Mouse (Mus musculus): ENCODE data around the gene Mrpl52.
A peak's percentile ranks its signal among the peaks of the same experiment; 100 is the strongest.

Mrpl52 gene

DNA sequence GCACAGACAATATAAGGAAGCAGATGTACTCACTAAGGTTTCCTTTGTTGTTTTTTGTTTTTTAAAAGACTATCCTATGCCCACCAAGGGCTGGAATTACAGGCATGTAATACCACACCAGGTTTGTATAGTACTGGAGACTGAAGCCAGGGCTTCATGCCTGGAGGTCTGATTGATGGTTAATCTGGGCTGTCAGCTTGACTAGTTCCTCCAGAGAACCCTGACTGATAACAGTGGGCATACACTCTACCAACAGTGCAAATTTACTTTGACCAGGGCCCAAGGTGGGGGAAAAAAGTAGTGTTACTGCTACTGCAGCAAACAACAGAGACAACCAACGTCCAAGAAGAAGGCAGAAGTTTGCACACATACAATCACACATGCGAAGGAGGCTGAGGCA, 44.8 kb downstream of the Mrpl52 start:
- DNase-seq (ENCODE audit: low spot score): no peak

DNA sequence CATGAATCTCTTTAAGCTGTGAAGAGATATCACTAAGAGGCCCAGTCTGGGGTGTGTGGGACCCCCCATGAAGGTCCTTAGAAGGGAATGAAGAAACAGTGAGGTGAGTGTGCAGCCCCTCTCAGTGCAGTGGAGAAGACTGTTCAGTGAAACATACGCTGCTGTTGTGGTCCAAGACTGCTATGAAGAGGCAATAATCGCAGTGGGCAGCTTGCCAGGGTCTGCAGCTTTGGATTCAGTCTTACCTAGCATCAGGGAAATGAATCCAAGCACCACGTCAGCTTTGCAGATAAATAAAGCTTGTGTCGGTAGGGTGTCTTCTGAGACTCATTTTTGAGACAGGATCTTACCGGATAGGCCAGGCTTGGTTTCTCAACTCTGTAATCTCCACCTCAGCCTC, 46.0 kb downstream of the Mrpl52 start:
- no peak for DNase-seq (ENCODE audit: low spot score)

DNA sequence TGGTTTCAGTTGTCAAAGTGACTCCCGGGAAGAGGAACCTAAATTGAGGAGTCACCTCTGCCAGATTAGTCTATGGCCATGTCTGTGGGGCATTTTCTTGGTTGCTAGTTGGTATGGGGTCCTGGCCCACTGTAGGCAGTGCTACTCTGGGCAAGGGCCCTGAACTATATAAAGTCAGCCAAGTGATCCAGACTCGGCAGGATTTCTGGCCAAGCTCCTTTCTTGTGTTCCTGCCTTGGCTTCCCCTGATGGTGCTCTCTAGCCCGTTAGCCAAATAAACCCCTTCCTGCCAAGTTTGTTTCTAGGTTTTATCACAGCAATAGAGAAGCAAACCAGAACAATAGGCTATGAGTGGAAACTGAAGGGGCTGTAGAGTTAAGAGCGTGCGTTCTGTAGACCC, 48.0 kb downstream of the Mrpl52 start:
- no peak for DNase-seq (ENCODE audit: low spot score)

DNA sequence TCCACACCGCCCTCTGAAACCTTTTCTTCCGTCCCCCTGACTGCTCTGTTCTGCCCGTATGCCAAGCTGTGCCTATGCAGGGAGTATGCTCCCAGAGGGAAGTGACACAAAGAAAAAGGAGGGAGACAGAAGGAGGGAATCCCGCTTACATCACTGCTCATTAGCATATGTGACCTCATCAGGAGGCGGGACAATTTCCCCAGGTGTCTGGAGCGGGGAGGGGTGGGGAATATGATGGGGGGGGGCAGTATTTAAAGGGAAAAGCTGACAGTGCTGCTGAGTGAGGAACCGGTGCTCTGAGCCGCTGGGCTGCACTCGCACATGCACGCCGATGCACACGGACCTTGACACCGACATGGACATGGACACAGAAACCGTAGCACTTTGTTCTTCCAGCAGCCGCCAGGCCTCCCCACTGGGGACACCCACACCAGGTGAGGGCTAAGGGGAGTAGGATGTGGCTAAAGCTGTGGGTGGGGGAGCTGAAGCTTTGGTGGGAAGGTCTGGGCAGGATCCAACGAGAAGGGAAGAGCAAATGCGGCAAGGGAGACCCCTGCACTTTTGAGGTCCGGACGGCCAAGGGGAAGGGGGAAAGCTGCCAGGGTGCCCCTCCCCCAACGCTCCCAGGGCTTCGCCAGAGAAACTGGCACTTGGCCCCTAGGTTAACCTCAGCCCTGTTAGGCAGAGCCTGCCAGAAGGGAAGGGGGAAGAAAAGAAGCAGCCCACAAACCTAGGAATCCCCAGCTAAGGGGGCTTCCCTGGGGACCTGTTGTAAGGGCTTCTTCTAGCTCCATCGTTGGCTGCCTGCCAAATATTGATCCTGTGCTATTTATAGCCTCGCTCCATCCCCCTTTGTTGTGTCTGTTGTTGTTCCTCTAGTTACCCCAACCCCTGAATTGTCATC, 49.5 kb downstream of the Mrpl52 start, which contains the start of gene Rem2:
Rem2 (plus strand) TSS at position 160 of the 904 bp plus-strand sequence.
- peak; percentile 69 for DNase-seq (ENCODE audit: low spot score)

DNA sequence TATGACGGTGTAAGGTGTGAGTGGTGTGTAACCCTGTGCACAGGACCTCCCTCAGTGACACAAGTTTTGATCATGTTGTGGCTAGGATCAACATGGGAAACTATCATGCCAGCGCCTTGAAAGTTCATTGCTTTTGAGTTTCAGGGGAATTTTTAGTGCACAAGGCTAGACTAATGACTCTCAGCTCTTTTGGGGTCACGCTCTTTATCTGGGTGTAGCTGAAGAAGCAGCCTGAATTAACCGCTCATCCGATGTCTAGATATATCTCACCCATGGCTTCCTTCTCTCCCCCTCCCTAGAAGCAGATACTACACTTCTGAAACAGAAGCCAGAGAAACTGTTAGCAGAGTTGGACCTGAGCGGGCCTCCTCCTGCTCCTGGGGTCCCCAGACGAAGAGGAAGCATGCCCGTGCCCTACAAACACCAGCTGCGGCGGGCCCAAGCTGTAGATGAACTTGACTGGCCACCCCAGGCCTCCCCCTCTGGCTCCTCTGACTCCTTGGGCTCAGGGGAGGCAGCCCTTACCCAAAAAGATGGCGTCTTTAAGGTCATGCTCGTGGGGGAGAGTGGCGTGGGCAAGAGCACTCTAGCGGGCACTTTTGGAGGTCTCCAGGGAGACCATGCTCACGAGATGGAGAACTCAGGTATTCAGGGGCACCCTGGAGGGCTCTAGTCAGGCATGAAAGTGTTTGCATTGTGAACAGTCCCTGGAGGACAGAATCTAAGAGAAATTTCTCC, 50.6 kb downstream of the Mrpl52 start:
- DNase-seq (ENCODE audit: low spot score): no peak

Data from testis, postnatal 10 days (tissue).